Mouse (Mus musculus) ES-Bruce4 (cell line): ENCODE measurements around the gene Med26.

Experiments used
- CTCF ChIP-seq: IDR thresholded peaks from one replicate; pipeline ENCODE4 v1.8.1; 2011; ENCODE audit warnings: low read depth, low read length
- EP300 ChIP-seq: IDR thresholded peaks from 2 replicates; pipeline ENCODE4 v1.6.1; 2011; ENCODE audit warnings: low read depth, low read length; ENCODE audit not compliant: insufficient read depth
- POLR2A ChIP-seq: IDR thresholded peaks from one replicate; pipeline ENCODE4 v1.8.1; 2011; ENCODE audit warnings: low read length; ENCODE audit not compliant: insufficient read depth

- no peak for TF ChIP-seq EP300
- no peak for TF ChIP-seq CTCF
- no peak for TF ChIP-seq POLR2A
Measured at GRCm38 (mm10) chr8:72464211-72464610, 83.9 kb downstream of the Med26 start.
